Mouse (Mus musculus): ENCODE data around the gene 1700017N19Rik. TPM values are rescaled to one million over a fixed set of nuclear protein-coding genes. Genes with fewer than 3 reads are reported as not detected.
"Not testable (repeated sequence)": the region's sequence is repeated elsewhere in the genome, so short reads cannot be mapped to it uniquely, and the experiment has no call there.

Gene 1700017N19Rik
- not detected for total RNA-seq (2021)

DNA sequence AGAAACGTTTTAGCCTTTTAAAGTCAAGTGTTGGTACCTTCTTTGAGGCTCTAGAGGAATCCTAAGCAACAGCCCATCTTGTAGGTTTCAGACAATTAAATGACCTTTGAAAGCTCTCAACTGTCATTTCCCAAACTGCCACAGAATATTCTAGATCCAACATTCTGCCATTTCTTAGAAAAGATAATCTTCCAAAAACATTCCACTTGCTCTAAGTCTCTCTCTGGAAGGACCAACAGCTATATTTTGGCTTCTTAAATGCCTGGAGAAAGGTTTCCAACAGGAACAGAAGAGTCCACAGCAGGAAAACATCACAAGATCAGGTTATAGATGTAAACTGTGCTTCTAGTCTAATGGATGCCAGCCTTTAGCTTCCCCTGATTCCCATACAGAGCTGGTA lies at the start of gene 1700017N19Rik, which contains the start of gene 4930430F08Rik:
1700017N19Rik (plus strand) TSS at position 162 of the 400 bp plus-strand sequence.
4930430F08Rik (minus strand) TSS at position 101 of the 400 bp plus-strand sequence.
- DNase-seq (ENCODE audit: extremely low spot score in 1 of 2, low spot score in 2 of 2), result no peak
- intact Hi-C loops (cut with DNase I), result no loop called here

GRCm38 (mm10) chr10:100556566-100557175 lies 33.6 kb upstream of the 1700017N19Rik start:
- DNase-seq (ENCODE audit: extremely low spot score in 1 of 2, low spot score in 2 of 2), result no peak
- intact Hi-C loops (cut with DNase I), result no loop called here

- intact Hi-C loops (cut with DNase I); DNase-seq (ENCODE audit: extremely low spot score in 1 of 2, low spot score in 2 of 2): not testable (repeated sequence)
Measured at GRCm38 (mm10) chr10:100560194-100560883, 29.9 kb upstream of the 1700017N19Rik start.

DNA sequence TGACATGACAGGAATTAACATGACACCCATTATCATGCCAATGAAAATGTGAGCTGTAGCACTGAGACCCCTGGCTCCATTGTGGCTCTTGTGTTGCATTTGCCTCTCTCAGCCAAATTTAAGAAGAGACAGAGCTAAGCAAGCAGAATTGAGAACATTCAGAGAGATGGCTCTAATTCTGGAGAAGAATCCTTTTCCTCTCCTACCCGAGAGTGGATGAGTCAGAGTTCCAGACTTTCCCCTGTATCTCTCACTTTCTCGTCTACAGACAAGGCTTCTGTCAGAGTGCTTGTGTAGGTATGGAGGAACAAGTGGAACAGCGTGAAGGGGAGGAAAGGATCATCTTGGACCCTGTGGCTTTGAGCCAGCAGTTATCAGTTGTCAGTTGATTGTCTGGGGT lies 26.2 kb upstream of the 1700017N19Rik start:
- intact Hi-C loops (cut with DNase I), result no loop called here
- no peak for DNase-seq (ENCODE audit: extremely low spot score in 1 of 2, low spot score in 2 of 2)

GRCm38 (mm10) chr10:100571707-100572106 lies 18.6 kb upstream of the 1700017N19Rik start:
- intact Hi-C loops (cut with DNase I), result no loop called here
- no peak for DNase-seq (ENCODE audit: extremely low spot score in 1 of 2, low spot score in 2 of 2)

DNA sequence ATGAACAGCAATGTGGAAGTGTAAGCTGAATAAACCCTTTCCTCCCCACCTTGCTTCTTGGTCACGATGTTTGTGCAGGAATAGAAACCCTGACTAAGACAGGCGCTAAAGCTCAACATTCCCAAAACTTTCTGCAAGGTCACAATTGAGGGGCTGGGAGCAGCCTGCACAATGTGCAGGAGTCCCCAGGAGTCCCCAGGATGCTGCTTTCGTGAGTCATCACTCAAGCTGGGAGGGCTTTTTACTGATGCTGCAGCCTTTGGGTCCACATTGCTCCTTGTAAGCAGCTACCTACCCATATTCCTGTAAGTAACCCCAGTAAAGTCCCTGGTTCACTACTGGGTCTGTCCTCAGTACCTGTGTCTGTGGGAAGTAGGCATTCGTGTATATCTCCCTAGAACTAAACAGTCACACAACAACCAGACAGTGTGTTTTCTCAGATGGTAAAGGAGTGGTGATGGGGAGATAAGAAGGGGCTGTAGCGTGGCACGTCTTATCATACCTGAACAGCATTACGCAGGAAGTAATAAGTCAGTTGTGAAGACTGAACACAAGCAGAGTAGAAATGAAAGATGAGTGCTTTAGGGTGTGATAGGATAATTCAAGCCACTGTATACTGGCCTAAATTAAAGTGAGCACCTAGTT lies 15.7 kb upstream of the 1700017N19Rik start:
- intact Hi-C loops (cut with DNase I), result no loop called here
- DNase-seq (ENCODE audit: extremely low spot score in 1 of 2, low spot score in 2 of 2), result no peak

- no peak for DNase-seq (ENCODE audit: extremely low spot score in 1 of 2, low spot score in 2 of 2)
- intact Hi-C loops (cut with DNase I), result no loop called here
Measured at GRCm38 (mm10) chr10:100575294-100575693, 15.0 kb upstream of the 1700017N19Rik start.

- DNase-seq (ENCODE audit: extremely low spot score in 1 of 2, low spot score in 2 of 2), result no peak
- intact Hi-C loops (cut with DNase I), result no loop called here
Measured at GRCm38 (mm10) chr10:100584178-100584577, 6.1 kb upstream of the 1700017N19Rik start.

DNA sequence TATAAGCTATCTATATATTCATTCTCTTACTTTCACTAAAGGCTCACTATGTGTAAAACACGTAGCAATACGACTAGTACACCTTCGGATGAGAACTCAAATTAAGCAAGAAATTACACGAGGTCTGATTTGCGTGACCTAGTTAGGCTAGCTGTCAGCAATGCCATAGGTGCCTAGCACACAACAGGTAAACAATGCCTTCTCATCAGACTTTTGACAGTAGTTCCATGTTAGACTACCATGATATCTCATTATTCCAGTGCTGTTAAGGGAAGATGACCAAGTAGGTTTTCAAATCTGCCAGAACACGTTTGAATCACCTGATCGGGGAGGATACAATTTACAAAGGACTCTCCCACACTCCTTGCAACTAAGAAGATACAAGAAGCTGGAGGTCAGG lies 1.8 kb upstream of the 1700017N19Rik start:
- DNase-seq (ENCODE audit: extremely low spot score in 1 of 2, low spot score in 2 of 2), result no peak
- intact Hi-C loops (cut with DNase I), result no loop called here

GRCm38 (mm10) chr10:100588932-100589388 lies 1.3 kb upstream of the 1700017N19Rik start:
- DNase-seq (ENCODE audit: extremely low spot score in 1 of 2, low spot score in 2 of 2), result peak; percentile 90 to 93
- intact Hi-C loops (cut with DNase I), result no loop called here

- intact Hi-C loops (cut with DNase I), result no loop called here
- no peak for DNase-seq (ENCODE audit: extremely low spot score in 1 of 2, low spot score in 2 of 2)
Measured at GRCm38 (mm10) chr10:100598339-100598738, 8.1 kb downstream of the 1700017N19Rik start.

- intact Hi-C loops (cut with DNase I), result loop anchor here (5.0 kb wide), 1 partner anchor 1814 kb away; no protein-coding TSS in a partner anchor
- no peak for DNase-seq (ENCODE audit: extremely low spot score in 1 of 2, low spot score in 2 of 2)
Measured at GRCm38 (mm10) chr10:100603511-100603910, 13.2 kb downstream of the 1700017N19Rik start.

- DNase-seq (ENCODE audit: extremely low spot score in 1 of 2, low spot score in 2 of 2), result no peak
- intact Hi-C loops (cut with DNase I), result loop anchor here (5.0 kb wide), 1 partner anchor 1813 kb away; no protein-coding TSS in a partner anchor
Measured at GRCm38 (mm10) chr10:100604254-100604653, 14.0 kb downstream of the 1700017N19Rik start.

GRCm38 (mm10) chr10:100617233-100617903 lies 27.1 kb downstream of the 1700017N19Rik start:
- intact Hi-C loops (cut with DNase I), result loop anchor here (10.0 kb wide), 1 partner anchor 1827 kb away; no protein-coding TSS in a partner anchor
- peak; percentile 6 to 21 for DNase-seq (ENCODE audit: extremely low spot score in 1 of 2, low spot score in 2 of 2)

- intact Hi-C loops (cut with DNase I), result loop anchor here (10.0 kb wide), 1 partner anchor 1825 kb away; no protein-coding TSS in a partner anchor
- no peak for DNase-seq (ENCODE audit: extremely low spot score in 1 of 2, low spot score in 2 of 2)
Measured at GRCm38 (mm10) chr10:100619474-100619873, 29.2 kb downstream of the 1700017N19Rik start.

- intact Hi-C loops (cut with DNase I), result no loop called here
- DNase-seq (ENCODE audit: extremely low spot score in 1 of 2, low spot score in 2 of 2), result no peak
Measured at GRCm38 (mm10) chr10:100620040-100620439, 29.8 kb downstream of the 1700017N19Rik start.

- no peak for DNase-seq (ENCODE audit: extremely low spot score in 1 of 2, low spot score in 2 of 2)
- intact Hi-C loops (cut with DNase I), result no loop called here
Measured at GRCm38 (mm10) chr10:100622494-100622893, 32.2 kb downstream of the 1700017N19Rik start.

GRCm38 (mm10) chr10:100629762-100630438 lies 39.6 kb downstream of the 1700017N19Rik start:
- intact Hi-C loops (cut with DNase I), result loop anchor here (5.0 kb wide), 2 partner anchors 112 to 1787 kb away; no protein-coding TSS in a partner anchor
- DNase-seq (ENCODE audit: extremely low spot score in 1 of 2, low spot score in 2 of 2), result peak; percentile 50 to 66

All from left cerebral cortex, postnatal 10 days (tissue).